Mouse (Mus musculus): ENCODE data around the gene Lsamp.
A peak's percentile ranks its signal among the peaks of the same experiment; 100 is the strongest.

The Lsamp gene

DNA sequence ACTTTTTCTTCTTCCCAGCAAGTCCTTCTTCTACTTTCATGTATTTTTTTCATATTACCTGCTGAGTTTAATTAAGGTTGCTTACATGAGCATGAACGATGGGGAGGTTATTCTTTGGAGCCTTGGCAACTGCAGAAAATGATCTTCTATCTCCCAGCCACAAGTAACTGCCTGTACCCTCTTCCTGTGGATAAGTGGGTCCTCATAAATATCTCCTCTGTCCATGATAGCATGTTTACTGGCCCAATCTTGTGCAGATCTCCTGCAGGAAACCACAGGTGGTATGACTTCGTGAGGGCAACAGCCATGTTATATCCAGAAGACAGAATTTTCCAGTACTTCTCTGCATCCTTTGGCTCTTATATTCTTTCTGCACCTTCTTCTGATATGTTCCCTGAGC lies 2129.1 kb downstream of the Lsamp start:
- ATAC-seq (ENCODE audit: insufficient number of reproducible peaks, low FRiP score, low TSS enrichment), result no peak

DNA sequence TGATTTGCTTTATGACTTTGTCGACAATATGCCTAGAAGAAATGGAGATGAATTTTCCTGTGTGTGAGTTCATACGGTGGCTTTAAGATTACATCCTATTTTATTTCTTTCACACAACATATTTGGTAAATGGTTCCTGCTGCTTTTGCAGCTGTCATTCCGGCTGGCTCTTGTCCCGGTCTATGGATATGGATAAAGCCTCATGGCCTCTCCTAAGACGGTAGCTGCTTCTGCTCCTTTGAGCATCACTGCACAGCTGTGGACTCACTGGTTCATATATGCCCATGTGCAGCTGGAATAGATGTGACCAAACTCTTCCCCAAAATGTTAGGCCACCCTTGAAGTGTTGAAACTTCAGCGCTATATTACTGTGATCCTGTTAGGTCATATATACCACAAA lies 2137.6 kb downstream of the Lsamp start:
- ATAC-seq (ENCODE audit: insufficient number of reproducible peaks, low FRiP score, low TSS enrichment), result peak; percentile 52

DNA sequence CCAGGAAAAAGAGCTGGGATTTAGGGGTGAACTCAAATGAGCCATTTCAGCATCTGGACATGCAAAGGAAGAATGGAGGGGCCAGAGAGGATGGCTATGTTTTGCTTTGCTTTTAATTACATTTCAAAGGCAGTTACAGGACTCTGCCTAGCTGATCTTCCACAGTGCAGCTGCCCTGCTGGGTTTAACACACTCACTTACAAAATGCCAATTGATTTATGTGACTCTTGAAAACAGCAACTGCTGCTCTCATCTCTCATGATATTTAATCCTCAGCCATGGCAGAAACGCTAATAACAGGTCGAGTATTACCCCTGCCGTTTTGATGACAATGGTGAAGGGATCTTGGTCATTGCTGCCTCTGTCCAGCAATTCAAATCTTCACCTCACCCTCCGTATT lies 2139.7 kb downstream of the Lsamp start:
- no peak for ATAC-seq (ENCODE audit: insufficient number of reproducible peaks, low FRiP score, low TSS enrichment)

DNA sequence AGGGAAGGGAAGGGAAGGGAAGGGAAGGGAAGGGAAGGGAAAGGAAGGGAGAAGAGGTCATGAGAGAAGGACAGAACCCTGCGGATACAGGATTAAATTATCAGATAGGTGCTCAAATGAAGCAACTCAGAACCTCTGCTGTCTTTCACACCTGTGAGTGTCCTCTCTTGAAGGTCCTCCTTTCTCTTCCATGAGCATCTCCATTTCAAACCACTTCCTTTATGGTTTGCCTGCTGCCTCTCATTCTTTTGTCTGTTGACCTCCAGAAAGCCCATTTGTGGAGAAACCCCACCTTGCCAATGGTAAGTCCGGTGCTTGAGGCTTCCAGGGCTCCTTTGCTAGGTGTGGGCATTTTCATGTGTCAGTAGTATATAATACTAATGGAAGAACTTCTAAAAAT lies 2141.9 kb downstream of the Lsamp start:
- ATAC-seq (ENCODE audit: insufficient number of reproducible peaks, low FRiP score, low TSS enrichment), result no peak

DNA sequence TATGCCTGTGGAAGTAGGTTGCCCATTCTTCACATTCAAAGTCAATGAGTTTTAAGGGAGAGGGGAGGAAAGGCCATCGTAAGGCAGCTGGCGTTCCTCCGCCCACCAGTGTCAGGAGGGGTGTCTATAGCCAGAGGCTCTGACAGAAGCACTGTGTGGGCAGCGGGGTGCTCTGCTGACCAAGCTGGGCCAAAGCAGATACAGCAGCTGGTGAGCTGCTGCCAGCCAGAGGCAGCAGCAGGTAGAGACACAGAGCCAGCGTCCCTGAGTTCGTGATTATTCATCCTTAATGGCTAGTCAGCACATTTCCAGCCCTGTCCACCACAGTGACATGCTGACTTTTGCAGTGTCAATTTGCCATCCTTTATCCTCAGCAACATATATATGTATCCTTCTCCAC lies 2163.0 kb downstream of the Lsamp start:
- ATAC-seq (ENCODE audit: insufficient number of reproducible peaks, low FRiP score, low TSS enrichment), result peak; percentile 15; the same call in 1 of the 2 replicates

DNA sequence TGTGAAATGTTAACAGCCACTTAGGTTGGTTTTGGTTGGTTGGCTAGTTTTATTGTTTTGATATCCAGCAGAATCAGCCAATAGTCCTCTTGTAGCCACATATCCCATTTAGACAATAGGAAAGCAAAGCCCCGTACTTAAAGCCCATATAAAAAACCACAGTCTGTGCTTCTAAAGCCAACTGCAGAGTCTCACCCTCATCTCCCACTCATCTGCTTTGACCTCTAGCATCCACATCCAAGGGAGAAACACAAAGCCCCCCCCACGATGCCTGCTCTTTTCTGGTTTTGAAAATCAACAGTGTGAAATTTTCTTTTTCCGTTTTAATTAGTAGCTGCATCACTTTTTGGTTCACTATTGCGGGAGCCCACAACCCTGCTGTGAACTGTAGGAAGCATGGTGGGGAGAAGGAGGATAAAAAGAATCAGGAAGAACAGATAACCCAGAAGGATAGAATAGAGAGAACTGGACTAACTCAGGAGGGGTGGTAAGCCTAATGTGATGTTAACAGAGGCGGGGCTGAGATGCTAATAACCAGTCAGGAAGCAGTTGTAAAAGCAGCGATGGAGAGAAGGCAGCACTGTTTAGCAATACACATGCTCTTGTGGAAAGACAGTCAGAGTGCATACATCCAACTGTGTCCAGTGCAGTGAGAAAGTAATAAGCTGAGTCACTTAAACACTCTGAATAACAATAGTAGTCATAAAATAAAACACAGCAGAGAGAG lies 2165.2 kb downstream of the Lsamp start:
- no peak for ATAC-seq (ENCODE audit: insufficient number of reproducible peaks, low FRiP score, low TSS enrichment)

DNA sequence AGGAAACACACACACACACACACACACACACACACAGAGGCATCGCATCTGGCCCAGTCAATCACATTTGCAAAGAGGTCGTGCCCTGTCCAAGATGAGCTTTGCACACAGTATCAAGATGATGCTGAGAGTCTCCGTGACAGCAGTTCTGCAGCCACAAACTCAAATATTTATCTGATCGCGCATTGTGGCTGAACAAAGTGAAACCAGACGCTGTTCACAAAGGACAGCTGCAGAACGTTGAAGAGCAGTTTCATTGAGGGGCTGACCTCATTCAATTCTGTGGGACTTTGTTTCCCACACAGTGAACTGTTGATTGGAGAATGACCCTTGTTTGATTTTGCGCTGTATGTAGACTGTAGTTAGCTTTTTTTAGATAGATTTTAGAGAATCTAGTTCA lies 2168.5 kb downstream of the Lsamp start:
- ATAC-seq (ENCODE audit: insufficient number of reproducible peaks, low FRiP score, low TSS enrichment), result no peak

DNA sequence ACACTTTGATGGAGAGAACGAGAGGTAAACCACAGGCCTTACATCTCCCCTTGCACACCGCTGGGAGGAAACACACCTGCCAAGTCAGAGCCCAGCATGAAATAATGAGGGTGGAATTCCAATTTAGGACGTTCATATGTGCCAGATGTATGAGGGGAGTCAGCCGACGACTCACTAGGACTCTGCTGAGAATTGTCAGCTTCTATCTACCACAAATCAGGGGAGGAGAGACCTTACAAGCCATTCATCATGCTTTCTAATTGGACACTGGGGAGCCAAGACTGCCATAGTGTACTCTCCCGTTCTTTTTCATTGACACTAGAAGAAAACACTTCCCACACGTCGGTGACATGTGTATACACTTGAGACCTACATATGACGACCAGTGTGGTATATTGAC lies 2173.7 kb downstream of the Lsamp start:
- no peak for ATAC-seq (ENCODE audit: insufficient number of reproducible peaks, low FRiP score, low TSS enrichment)

DNA sequence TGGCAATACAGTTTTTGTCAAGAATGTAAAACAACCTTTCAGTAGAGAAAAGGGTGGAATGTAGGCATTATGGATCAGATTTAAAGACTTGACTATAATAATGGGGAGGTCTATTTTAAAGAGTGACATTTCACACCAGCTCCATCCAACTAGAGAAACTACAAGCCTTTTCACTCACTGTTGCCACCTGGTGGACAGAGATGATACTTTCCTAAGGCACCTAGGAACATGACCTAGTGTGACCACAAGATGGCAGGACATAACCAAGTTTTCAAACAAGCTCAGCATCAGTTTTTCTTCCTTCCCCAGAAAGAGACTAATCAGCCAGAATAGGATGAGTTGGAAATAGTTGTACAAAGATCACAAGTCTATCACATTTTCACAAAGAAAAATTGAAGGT lies 2180.8 kb downstream of the Lsamp start:
- ATAC-seq (ENCODE audit: insufficient number of reproducible peaks, low FRiP score, low TSS enrichment), result peak; percentile 78

DNA sequence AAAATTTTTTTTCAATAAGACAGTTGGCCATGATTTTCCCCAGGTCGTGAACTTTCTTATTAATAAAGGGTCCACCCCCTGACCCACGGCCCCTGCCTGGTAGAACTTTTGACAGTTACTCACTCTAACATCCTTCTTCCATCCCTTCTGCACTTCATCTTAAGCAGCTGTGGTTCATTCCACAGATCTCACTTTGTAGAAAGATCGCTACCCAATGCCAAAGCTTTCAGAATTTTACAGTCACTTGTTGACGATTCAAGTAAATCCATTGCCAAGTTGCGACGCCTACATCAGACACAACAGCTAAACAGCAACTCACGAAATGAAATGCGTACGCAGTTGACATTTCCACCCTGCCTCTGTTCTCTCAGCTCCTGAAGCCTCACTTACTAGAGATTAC lies 2184.1 kb downstream of the Lsamp start:
- no peak for ATAC-seq (ENCODE audit: insufficient number of reproducible peaks, low FRiP score, low TSS enrichment)

DNA sequence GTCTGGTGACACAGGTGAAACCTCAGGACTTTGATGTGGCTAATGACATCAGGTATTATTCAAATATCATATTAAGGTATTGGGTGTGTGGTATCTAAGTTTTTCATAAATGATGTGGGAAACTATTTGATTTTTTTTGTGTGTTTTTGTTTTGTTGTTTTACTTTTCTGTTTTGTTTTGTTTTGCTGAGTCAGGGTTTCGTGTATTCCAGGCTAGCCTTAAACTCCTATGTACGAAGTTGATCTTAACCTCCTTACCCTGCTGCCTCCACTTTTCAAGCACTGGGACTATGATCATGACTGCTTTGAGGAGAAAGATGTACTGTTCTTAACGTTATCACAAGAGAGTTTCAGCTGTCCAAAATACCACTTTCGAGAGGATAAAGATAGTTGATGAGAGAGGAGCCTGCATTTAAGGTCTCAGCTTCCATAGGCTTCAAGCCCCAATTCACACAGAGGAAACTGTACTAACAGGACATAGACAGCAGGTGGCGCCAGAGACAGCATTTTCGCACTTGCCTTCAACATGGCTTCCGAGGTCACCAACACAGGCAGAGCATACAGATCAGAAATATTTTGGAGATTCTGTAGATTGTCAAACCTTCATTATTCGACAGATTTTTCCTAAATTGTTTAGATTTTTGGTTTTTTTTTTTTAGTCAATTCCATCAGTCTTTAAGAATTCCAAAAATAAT lies 2185.4 kb downstream of the Lsamp start:
- 0 out of 2 replicates have a peak, but pooled peaks have one; percentile 56 for ATAC-seq (ENCODE audit: insufficient number of reproducible peaks, low FRiP score, low TSS enrichment)

DNA sequence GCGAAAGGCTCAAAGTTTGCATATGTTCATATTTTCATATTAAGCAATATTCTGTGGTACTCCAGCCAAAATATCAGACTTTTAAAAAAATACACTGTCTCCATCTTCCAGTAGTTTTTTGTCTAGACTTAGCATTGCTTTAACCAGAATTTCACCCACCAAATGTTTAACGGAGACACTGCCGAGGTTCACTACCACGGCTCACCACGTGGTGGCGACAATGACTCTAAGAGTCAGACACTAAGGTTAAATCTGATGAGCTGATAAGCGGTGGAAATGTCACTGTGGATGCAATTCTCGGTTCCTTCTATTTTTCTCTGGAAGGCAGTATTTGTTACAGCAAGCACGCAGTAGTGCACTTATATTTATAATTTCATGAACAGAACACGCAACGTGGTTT lies 2188.3 kb downstream of the Lsamp start:
- ATAC-seq (ENCODE audit: insufficient number of reproducible peaks, low FRiP score, low TSS enrichment), result 0 out of 2 replicates have a peak, but pooled peaks have one; percentile 26

DNA sequence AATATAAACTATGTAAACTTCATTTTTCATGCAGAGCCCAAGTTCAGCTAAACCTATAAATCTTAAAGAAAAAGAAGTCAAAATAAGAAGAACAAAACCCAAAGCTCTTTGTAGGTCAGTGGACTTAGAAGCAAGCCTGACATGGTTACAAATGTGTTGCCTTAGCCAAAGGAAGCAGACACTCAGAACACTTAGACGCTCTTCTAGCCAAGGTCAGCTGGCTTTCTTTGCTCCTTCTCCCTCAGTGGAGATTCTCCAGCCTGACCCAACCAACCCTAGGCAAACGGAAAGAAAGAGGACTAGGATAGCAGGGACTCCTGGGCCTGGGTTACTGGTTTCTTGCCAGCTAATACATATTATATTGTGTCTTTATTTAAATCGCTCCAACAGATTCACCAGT lies 2194.7 kb downstream of the Lsamp start:
- no peak for ATAC-seq (ENCODE audit: insufficient number of reproducible peaks, low FRiP score, low TSS enrichment)

DNA sequence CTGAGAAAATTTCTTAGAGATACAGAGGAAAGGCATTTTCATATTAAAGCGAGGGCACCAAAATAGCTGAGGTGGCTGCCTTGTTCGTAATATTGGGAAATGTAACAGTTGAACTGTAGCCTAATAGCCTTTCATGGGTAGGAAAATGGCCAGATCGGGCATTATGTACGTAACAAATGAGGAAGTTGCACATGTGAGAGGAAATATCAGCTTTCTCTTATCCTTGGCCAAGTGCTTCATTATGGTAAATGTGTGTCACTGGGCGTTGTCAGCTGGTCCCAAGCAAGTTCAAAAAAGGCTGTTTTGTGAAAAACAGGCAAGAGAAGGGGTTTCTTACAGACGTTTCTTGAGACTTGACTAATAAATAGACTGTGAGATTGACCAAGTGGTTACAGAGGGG lies 2195.9 kb downstream of the Lsamp start:
- no peak for ATAC-seq (ENCODE audit: insufficient number of reproducible peaks, low FRiP score, low TSS enrichment)

DNA sequence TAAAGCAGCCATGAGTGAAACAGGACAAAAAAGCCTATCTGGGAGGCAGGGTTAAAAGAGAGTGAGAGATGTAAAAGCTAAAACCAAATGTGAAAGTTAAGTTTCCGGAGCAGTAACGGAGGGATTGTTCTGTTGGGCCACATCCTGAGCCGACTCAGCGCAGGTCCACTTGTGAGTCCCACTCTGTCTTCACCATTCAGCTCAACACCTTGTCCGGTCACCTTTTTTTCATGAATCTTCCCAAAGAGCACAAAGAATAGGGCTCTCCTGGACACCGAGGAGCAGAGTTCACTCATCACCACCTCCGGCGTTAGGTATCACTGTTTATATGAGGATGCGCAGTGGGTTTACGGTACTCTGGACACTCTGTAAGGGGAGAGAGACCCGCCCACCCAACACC lies 2196.3 kb downstream of the Lsamp start:
- no peak for ATAC-seq (ENCODE audit: insufficient number of reproducible peaks, low FRiP score, low TSS enrichment)

DNA sequence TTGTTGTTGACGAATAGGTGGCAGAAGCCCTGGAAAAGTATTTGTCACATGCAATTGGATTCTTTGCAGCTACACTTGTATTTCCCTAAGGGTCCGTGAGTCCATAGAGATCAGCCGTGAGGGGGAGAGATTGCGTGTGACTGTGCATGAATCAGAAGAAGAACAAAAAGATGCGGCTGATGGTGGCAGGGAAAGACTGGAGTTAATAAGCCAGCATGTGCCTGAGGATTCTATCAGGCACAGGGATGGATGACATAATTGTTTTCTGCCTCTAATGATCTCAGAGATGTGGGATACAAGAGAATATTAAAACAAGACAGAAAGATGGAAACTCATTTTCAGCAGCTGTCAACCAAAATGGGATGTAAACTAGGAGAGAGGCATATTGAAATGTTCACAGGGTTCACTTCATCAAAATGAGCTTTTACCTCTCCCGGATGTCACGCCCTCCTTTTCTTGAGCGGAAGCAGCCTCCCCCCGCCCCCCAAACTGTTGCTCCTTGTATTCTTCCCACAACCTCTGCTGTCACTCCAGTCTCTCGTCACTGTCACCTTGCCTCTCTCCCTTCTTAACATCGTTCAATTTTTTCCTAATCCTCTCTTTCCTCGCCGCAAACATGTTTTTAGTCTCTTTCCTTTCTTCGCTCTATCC lies 2205.4 kb downstream of the Lsamp start:
- 0 out of 2 replicates have a peak, but pooled peaks have one; percentile 5 for ATAC-seq (ENCODE audit: insufficient number of reproducible peaks, low FRiP score, low TSS enrichment)

DNA sequence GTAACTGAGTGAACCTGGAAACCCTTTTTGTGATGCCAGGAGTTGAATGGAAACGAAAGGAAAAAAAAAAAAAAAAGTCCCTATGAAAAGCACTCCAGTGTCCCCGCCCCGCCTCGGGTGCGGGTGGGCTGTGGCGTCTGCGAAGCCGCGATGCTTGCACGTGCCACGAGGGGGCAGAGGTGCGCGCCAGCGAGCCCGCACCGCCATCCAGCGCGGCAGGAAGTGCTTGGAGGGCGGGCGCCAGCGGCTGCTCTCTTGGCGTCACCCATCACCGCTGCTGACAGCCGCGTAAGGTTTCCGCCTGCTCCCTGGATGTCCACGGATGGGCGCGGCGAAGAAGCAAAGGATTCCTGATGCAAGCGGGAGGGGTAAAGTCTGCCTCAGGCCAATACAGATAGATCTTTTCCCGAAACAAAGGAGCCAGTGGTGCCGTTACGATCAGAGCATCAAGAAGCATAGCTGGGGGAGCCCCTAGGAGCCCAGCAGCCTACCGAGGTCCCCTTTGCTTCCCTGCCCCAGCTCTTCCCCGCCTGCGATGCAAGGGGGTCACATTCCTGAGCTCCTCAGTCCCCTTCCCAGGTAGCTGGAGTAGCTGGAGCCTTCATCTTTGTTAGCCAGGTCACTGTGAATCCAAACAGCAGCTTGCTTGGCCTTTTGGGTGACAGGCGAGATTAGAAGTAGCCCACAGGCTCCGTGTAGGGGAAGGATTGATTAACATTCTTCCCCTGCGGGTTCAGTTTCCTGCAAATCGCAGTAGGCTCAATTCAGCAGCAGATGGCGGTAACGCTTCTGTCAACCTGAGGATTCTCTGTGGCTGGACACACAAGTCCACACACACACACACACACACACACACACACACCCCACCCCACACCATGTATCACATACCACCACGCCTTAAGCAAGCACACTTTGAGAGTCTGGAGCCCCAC lies 2206.2 kb downstream of the Lsamp start:
- ATAC-seq (ENCODE audit: insufficient number of reproducible peaks, low FRiP score, low TSS enrichment), result peak; percentile 89
